Mouse (Mus musculus) small intestine, adult 2 months (tissue): ENCODE data around the gene Fam186b.

Experiments
- CTCF ChIP-seq: fragments of 200-500 bp; IDR thresholded peaks from 2 replicates; pipeline ENCODE4 v1.5.1; 2012; ENCODE audit warnings: low read depth, mild to moderate bottlenecking, control low read depth, inconsistent platforms, low read length, moderate library complexity, mixed read lengths; ENCODE audit not compliant: insufficient replicate concordance, insufficient read length; ENCODE audit errors: extremely low read depth
- POLR2A ChIP-seq: fragments of 200-500 bp; IDR thresholded peaks from 2 replicates; pipeline ENCODE4 v1.6.1; 2012; ENCODE audit warnings: low read depth, mild to moderate bottlenecking, control low read depth, inconsistent platforms, low read length, moderate library complexity

DNA sequence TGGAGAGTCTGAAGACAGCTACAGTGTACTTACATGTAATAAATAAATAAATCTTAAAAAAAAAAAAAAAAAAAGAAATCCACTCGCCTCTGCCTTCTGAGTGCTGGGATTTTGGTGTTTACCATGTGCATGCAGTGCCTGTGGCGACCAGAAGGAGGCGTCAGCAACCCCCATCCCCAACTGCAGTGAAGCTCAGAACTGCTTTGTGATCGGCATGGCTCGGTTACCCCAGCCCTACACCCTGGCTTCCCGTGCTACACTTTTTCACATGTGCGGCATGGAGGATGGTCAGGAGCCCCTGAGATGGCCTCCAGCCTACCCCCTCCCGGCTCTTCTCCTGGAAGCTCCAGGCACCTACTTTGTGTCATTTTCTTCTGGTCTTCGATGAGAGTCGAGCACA is 12.2 kb downstream of the Fam186b start:
- TF ChIP-seq CTCF (0 out of 2 replicates have a peak, but pooled peaks have one; percentile 22), POLR2A (no peak)
